Mouse (Mus musculus): ENCODE results near the gene Sept10. TPM values are rescaled to one million over a fixed set of nuclear protein-coding genes. Genes with fewer than 3 reads are reported as not detected.

The Sept10 gene
- total RNA-seq, 2 experiments from 2014 or later = 15.2 to 17.0 TPM

Other genes with a start within 250 kb of the Sept10 start
- gene Sowahc, start 106 bp upstream of the Sept10 start, total RNA-seq (2021) = 1 to 10 TPM; 1.6 TPM
- gene P4ha1, start 101.4 kb upstream of the Sept10 start, total RNA-seq (2021) = 10 to 100 TPM; 31.3 to 51.2 TPM
- gene Gm10273, start 173.8 kb upstream of the Sept10 start, total RNA-seq (2021) = 100 to 1,000 TPM; 146 to 148 TPM
- gene Pla2g12b, start 181.8 kb upstream of the Sept10 start, total RNA-seq (2021) = not detected
- not detected for gene Oit3, start 219.9 kb upstream of the Sept10 start, total RNA-seq (2021)